Mouse (Mus musculus) erythroblast, embryonic 14.5 days (primary cell): ENCODE measurements around the gene Fbf1.

Source experiments
- GATA1 ChIP-seq: IDR thresholded peaks from 2 replicates; pipeline ENCODE4 v1.6.1; 2012; ENCODE audit warnings: low read length, inconsistent platforms, mixed read lengths
- TAL1 ChIP-seq: IDR thresholded peaks from 3 replicates; pipeline ENCODE4 v1.6.1; 2012; ENCODE audit warnings: low read length, inconsistent platforms, mixed read lengths

DNA sequence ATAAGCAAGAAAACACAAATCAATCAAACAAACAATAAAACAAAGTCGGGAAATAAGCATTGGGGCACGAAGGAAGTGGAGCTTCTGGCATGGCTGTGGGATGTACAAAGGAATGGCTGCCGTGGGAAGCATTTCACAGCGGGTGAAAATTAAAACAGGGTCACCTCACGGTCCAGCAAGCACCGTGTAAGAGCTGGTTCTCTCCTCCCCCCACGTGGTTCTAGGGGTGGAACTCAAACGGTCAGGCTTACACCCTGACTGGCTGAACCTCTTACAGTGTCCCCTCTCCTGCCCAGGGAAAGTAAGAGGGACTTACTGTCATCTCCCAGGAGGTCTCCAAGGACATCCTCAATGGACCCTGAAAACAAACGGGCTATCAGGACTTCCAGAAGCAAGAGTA is 5.0 kb downstream of the Fbf1 start:
- TF ChIP-seq TAL1 (no peak), GATA1 (no peak)
